Mouse (Mus musculus): Measurements from ENCODE around the gene Tiam2.

- TF ChIP-seq CTCF (IDR thresholded peaks at IDR 0.05; ENCODE audit: insufficient read depth, low read depth, low read length) (no peak), POLR2A (IDR thresholded peaks at IDR 0.05; ENCODE audit: insufficient read depth, low read depth, low read length) (no peak)
Measured at GRCm38 (mm10) chr17:3415580-3415979, 89.2 kb downstream of the Tiam2 start.

Data from olfactory bulb, adult 2 months (tissue).